Mouse (Mus musculus): ENCODE data around the gene Sox10. TPM values are rescaled to one million over a fixed set of nuclear protein-coding genes. Genes with fewer than 3 reads are reported as not detected.
A peak's percentile ranks its signal among the peaks of the same experiment; 100 is the strongest.

Sox10 gene
- polyA plus RNA-seq, 1 experiment from 2014 or later, result 8.2 TPM

GRCm38 (mm10) chr15:79110528-79110927 lies 54.5 kb downstream of the Sox10 start:
- H3K4me1 ChIP-seq (replicated peaks), result peaks cover 32% of the 10 kb centered on the region
- WGBS, result 63% methylated on average over 2 of the region's 2 CpGs
- H3K4me3 ChIP-seq (replicated peaks), result peak overlapping the region; percentile 94
- H3K9me3 ChIP-seq, result no peaks in the 10 kb centered on the region
- no peak for ATAC-seq
- peak overlapping the region; percentile 29; the same call in 1 of the 2 replicates for H3K27ac ChIP-seq
- no peaks in the 10 kb centered on the region for H3K27me3 ChIP-seq (replicated peaks)
- H3K4me2 ChIP-seq (replicated peaks), result peak overlapping the region; percentile 94
- 0 out of 2 replicates have a peak, but pooled peaks cover 6% of the 10 kb centered on the region for H3K36me3 ChIP-seq
- H3K9ac ChIP-seq, result no peak overlapping the region

DNA sequence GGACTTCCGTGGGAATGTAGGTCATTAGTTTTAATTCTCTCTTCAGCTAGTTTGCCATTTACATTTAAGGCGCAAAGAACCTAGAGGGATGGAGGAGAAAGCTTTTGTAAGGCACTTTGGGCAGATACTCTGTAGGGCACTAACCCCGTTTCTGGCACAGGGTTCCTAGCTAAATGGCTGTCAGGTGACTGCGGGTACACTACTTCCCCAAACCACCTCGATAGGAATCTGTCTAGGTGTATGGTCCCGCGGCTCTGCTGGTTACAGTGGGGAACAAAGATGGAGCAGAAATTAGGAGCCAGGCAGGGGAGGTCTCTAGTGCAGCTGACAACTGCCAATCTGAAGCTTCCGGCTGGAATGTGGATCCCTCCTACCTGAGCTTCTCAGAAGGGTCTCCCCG lies 55.0 kb downstream of the Sox10 start:
- H3K4me1 ChIP-seq (replicated peaks), result peaks cover 32% of the 10 kb centered on the region
- 0 out of 2 replicates have a peak, but pooled peaks cover 6% of the 10 kb centered on the region for H3K36me3 ChIP-seq
- H3K4me2 ChIP-seq (replicated peaks), result peak overlapping the region; percentile 94
- H3K4me3 ChIP-seq (replicated peaks), result peak overlapping the region; percentile 94
- 0 out of 2 replicates have a peak overlapping the region, but pooled peaks have one; percentile 29 for H3K27ac ChIP-seq
- H3K27me3 ChIP-seq (replicated peaks), result no peaks in the 10 kb centered on the region
- H3K9ac ChIP-seq, result peak overlapping the region; percentile 87; the same call in 1 of the 2 replicates
- no peak for ATAC-seq
- WGBS, result 24% methylated on average over 9 of the region's 9 CpGs
- no peaks in the 10 kb centered on the region for H3K9me3 ChIP-seq

DNA sequence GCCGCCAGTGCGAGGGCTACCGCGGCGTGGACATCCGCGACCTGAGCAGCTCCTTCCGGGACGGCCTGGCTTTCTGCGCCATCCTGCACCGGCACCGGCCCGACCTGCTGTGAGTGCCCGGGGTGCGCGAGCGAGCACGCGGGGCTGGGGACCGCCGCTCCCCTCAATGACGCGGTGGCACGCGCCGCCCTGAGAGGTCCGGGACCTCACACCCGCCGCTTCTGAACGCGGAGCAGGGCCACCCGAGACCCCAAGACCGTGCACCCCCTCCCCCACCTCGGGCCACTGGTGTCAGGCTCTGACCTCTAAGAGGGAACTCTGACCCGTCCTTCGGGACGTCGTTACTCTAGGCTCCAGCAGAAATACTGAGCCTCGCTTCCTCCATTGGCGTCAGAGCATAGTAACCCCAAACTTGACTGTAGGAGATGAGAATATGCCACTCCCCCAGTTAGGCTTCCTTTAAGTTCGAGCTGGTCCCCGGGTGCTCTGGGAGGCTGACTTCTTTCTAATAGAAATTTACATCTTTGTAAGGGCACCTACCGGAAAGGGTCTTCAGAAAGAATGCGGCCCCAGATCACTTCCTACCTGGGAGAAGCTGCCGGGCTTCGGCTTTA lies 55.6 kb downstream of the Sox10 start:
- H3K36me3 ChIP-seq, result 0 out of 2 replicates have a peak, but pooled peaks cover 6% of the 10 kb centered on the region
- peak overlapping the region; percentile 94 for H3K4me3 ChIP-seq (replicated peaks)
- H3K4me1 ChIP-seq (replicated peaks), result peaks cover 32% of the 10 kb centered on the region
- peak overlapping the region; percentile 94 for H3K4me2 ChIP-seq (replicated peaks)
- H3K27ac ChIP-seq, result peak overlapping the region; percentile 84
- H3K9me3 ChIP-seq, result no peaks in the 10 kb centered on the region
- H3K9ac ChIP-seq, result peak overlapping the region; percentile 87
- under 1% methylated on average over 46 of the region's 46 CpGs for WGBS
- no peaks in the 10 kb centered on the region for H3K27me3 ChIP-seq (replicated peaks)
- peak; percentile 69 for ATAC-seq

DNA sequence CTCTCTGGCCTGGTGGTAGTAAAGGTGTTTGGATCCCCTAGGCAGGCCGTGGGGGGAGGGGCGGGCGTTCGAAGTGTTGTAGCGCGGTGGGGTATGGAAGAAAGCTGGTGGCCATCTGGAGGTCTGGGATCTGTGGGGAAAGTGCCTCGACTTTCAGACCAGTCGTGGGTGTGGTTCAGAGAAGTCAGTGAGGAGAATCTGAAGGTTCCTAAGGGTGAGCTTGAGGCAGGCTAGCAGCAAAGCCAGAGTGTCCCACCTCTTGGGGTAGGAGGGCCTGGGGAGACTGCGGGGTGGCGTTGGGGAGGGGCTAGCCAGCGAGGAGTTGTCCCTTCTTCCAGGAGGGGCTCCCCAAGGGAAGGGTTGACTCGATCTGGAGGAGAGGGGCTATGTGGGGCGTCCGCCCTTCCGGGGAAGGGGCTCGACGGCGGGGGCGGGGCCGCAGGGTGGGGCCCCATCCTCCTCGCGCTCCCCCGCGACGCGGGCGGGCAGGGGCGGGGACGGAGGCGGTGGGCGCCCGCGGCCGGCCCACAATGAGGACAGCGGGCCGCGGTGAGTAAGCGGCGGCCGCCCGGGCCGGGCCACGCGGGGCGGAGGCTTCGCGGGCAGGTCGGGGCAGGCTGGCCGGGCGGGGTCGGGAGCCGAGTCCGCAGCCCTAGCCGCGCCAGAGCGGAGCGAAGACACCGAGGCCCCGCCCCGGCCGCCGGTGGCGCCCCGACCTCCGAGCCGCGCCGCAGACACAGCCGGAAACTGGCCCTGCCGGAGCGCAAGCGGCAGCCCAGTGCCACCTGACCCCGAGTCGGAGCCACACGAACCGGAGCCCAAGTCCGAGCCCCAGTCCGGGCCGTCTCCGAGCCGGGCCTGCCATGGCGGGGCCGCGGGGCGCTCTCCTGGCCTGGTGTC lies 56.4 kb downstream of the Sox10 start, which contains the start of gene Micall1:
Gene Micall1 (plus strand): TSS at position 478 of the 900 bp plus-strand sequence.
- H3K27me3 ChIP-seq (replicated peaks), result no peaks in the 10 kb centered on the region
- 2% methylated on average over 52 of the region's 85 CpGs for WGBS
- H3K4me2 ChIP-seq (replicated peaks), result peak within 1 kb of the TSS; percentile 94
- H3K9ac ChIP-seq, result peak within 1 kb of the TSS; percentile 87
- H3K4me3 ChIP-seq (replicated peaks), result peak within 1 kb of the TSS; percentile 94
- peaks cover 32% of the 10 kb centered on the region for H3K4me1 ChIP-seq (replicated peaks)
- ATAC-seq, result peak; percentile 89
- 0 out of 2 replicates have a peak, but pooled peaks cover 3% of the 10 kb centered on the region for H3K36me3 ChIP-seq
- H3K9me3 ChIP-seq, result no peaks in the 10 kb centered on the region
- peak within 1 kb of the TSS; percentile 84 for H3K27ac ChIP-seq

DNA sequence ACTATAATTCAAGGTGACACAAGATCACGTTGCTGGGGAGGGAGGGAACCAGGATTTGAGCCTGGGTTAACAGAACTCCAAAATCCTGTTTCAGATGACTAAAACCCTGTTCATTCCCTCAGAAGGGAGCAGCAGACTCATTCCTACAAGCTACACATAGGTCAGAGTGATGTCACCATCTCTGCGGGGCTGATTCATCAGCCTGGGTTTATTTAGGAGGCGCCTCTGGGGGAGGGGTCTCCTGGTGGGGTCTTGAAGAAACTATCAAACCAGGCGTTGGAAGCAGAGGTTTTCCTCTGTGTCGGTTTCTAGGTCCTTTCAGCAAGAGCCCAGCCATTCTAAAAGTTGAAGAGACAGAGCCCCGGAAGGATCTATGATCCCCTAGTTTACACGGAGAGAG lies 57.1 kb downstream of the Sox10 start:
- Histone ChIP-seq H3K9me3 (no peaks in the 10 kb centered on the region), H3K36me3 (0 out of 2 replicates have a peak, but pooled peaks cover 3% of the 10 kb centered on the region), H3K4me1 (replicated peaks) (peaks cover 32% of the 10 kb centered on the region), H3K9ac (0 out of 2 replicates have a peak overlapping the region, but pooled peaks have one; percentile 87), H3K4me2 (replicated peaks) (peak overlapping the region; percentile 94), H3K27me3 (replicated peaks) (no peaks in the 10 kb centered on the region), H3K4me3 (replicated peaks) (peak overlapping the region; percentile 94; the same call in 1 of the 2 replicates), H3K27ac (peak overlapping the region; percentile 84)
- 15% methylated on average over 7 of the region's 7 CpGs for WGBS
- ATAC-seq, result no peak

DNA sequence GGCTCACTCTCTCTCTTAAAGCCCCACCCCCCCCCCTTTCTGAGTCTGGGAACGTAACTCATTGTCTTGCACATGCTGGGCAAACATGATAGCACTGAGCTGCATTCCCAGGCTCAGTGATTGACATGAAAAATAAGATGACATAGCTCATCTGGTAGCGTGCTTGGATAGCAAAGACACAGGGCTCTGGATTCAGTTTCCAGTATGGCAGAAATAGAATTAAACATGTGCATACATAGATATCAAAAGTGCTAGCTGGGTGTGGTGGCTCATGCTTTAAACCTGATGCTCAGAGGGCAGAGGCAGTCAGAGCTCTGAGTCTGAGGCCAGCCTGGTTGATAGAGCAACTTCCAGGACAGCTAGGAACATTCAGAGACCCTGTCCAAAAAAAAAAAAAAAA lies 59.2 kb downstream of the Sox10 start:
- 58% methylated on average over 2 of the region's 2 CpGs for WGBS
- no peak for ATAC-seq
- H3K9me3 ChIP-seq, result no peaks in the 10 kb centered on the region

More for the DNA sequence above, 59.2 kb downstream of the Sox10 start:
- Histone ChIP-seq H3K4me2 (replicated peaks) (no peak overlapping the region), H3K9ac (no peak overlapping the region), H3K27ac (no peak overlapping the region), H3K27me3 (replicated peaks) (no peaks in the 10 kb centered on the region), H3K4me3 (replicated peaks) (no peak overlapping the region), H3K36me3 (no peaks in the 10 kb centered on the region), H3K4me1 (replicated peaks) (peaks cover 23% of the 10 kb centered on the region; the same call in 1 of the 2 replicates)

Other genes with a start within 250 kb of the Sox10 start
- gene Lgals1, start 238.5 kb downstream of the Sox10 start, polyA plus RNA-seq (2015; fragmentation: Nextera tagmentation; extraction: Ambion mirVana), result 996 and 1,059 TPM in 2 replicates
- gene Nol12, start 230.3 kb downstream of the Sox10 start, polyA plus RNA-seq (2015; fragmentation: Nextera tagmentation; extraction: Ambion mirVana), result 41.4 and 42.3 TPM in 2 replicates
- 51.5 and 53.1 TPM in 2 replicates for gene Triobp, start 217.5 kb downstream of the Sox10 start, polyA plus RNA-seq (2015; fragmentation: Nextera tagmentation; extraction: Ambion mirVana)
- 441 and 523 TPM in 2 replicates for gene H1f0, start 136.8 kb downstream of the Sox10 start, polyA plus RNA-seq (2015; fragmentation: Nextera tagmentation; extraction: Ambion mirVana)
- gene Galr3, start 123.4 kb downstream of the Sox10 start, polyA plus RNA-seq (2015; fragmentation: Nextera tagmentation; extraction: Ambion mirVana), result 1.6 and 1.8 TPM in 2 replicates
- 53.5 and 56.2 TPM in 2 replicates for gene Ankrd54, start 102.3 kb downstream of the Sox10 start, polyA plus RNA-seq (2015; fragmentation: Nextera tagmentation; extraction: Ambion mirVana)
- gene Eif3l, start 90.1 kb downstream of the Sox10 start, polyA plus RNA-seq (2015; fragmentation: Nextera tagmentation; extraction: Ambion mirVana), result 229 and 241 TPM in 2 replicates
- 8.3 TPM in 2 replicates for gene Micall1, start 56.3 kb downstream of the Sox10 start, polyA plus RNA-seq (2015; fragmentation: Nextera tagmentation; extraction: Ambion mirVana)
- gene Polr2f, start 24.2 kb downstream of the Sox10 start, polyA plus RNA-seq (2015; fragmentation: Nextera tagmentation; extraction: Ambion mirVana), result 311 and 328 TPM in 2 replicates
- 4.5 and 5.7 TPM in 2 replicates for gene 1700088E04Rik, start 24.0 kb downstream of the Sox10 start, polyA plus RNA-seq (2015; fragmentation: Nextera tagmentation; extraction: Ambion mirVana)
- 44.2 and 50.1 TPM in 2 replicates for gene Pick1, start 63.9 kb upstream of the Sox10 start, polyA plus RNA-seq (2015; fragmentation: Nextera tagmentation; extraction: Ambion mirVana)
- 0.27 and 0.35 TPM in 2 replicates for gene Gm49486, start 64.2 kb upstream of the Sox10 start, polyA plus RNA-seq (2015; fragmentation: Nextera tagmentation; extraction: Ambion mirVana)
- 0.16 TPM in 1 of 2 replicates, not detected in the other for gene Slc16a8, start 89.5 kb upstream of the Sox10 start, polyA plus RNA-seq (2015; fragmentation: Nextera tagmentation; extraction: Ambion mirVana)
- gene Baiap2l2, start 120.3 kb upstream of the Sox10 start, polyA plus RNA-seq (2015; fragmentation: Nextera tagmentation; extraction: Ambion mirVana), result 12.3 and 14.7 TPM in 2 replicates
- gene Pla2g6, start 163.2 kb upstream of the Sox10 start, polyA plus RNA-seq (2015; fragmentation: Nextera tagmentation; extraction: Ambion mirVana), result 20.2 and 21.6 TPM in 2 replicates
- gene Maff, start 181.4 kb upstream of the Sox10 start, polyA plus RNA-seq (2015; fragmentation: Nextera tagmentation; extraction: Ambion mirVana), result 5.8 and 7.9 TPM in 2 replicates
- 49.4 and 51.0 TPM in 2 replicates for gene Tmem184b, start 238.3 kb upstream of the Sox10 start, polyA plus RNA-seq (2015; fragmentation: Nextera tagmentation; extraction: Ambion mirVana)

All from intestine, embryonic 15.5 days (tissue).